Mouse (Mus musculus) midbrain, postnatal 0 days (tissue): ENCODE results near the gene B2m. TPM values are rescaled to one million over a fixed set of nuclear protein-coding genes. Genes with fewer than 3 reads are reported as not detected.

Experiments
- ATAC-seq: fragments of 200-750 bp; cut with Nextera tagmentation; 2 replicates; pipeline ENCODE4 v1.8.0; 2017; ENCODE audit warnings: moderate number of reproducible peaks, mild to moderate bottlenecking, moderate TSS enrichment, moderate library complexity; ENCODE audit not compliant: low FRiP score
- DNase-seq: peaks from one replicate; pipeline ENCODE4 v3.0.0-alpha.2; 2015; ENCODE audit warnings: low spot score
- H3K27ac ChIP-seq: fragments of 300-500 bp; sonication (generic); 2 replicates; pipeline ENCODE4 v1.5.1; 2014; ENCODE audit warnings: low read depth, mild to moderate bottlenecking, low read length, mixed read lengths
- H3K27me3 ChIP-seq: fragments of 300-500 bp; sonication (generic); 2 replicates; pipeline ENCODE4 v1.6.1; 2014; ENCODE audit warnings: low read length, control low read depth, mixed read lengths; ENCODE audit not compliant: insufficient read depth
- H3K36me3 ChIP-seq: fragments of 300-500 bp; sonication (generic); 2 replicates; pipeline ENCODE4 v1.6.1; 2014; ENCODE audit warnings: low read length, control low read depth, mixed read lengths; ENCODE audit not compliant: insufficient read depth
- H3K4me1 ChIP-seq: fragments of 300-500 bp; sonication (generic); 2 replicates; pipeline ENCODE4 v1.6.1; 2014; ENCODE audit warnings: mild to moderate bottlenecking, control low read depth, antibody characterized with exemption, low read length, mixed read lengths; ENCODE audit not compliant: insufficient read depth
- H3K4me2 ChIP-seq: fragments of 300-500 bp; sonication (generic); 2 replicates; pipeline ENCODE4 v1.6.1; 2014; ENCODE audit warnings: low read depth, mild to moderate bottlenecking, low read length, mixed read lengths; ENCODE audit not compliant: poor library complexity, severe bottlenecking
- H3K4me3 ChIP-seq: fragments of 300-500 bp; sonication (generic); 2 replicates; pipeline ENCODE4 v1.5.1; 2014; ENCODE audit warnings: low read depth, mild to moderate bottlenecking, low read length, moderate library complexity
- H3K9ac ChIP-seq: fragments of 300-500 bp; sonication (generic); replicated peaks from 2 replicates; pipeline ENCODE4 v1.6.1; 2014; ENCODE audit warnings: mild to moderate bottlenecking, low read length, moderate library complexity, mixed read lengths; ENCODE audit not compliant: poor library complexity, severe bottlenecking
- H3K9me3 ChIP-seq: fragments of 300-500 bp; sonication (generic); 2 replicates; pipeline ENCODE4 v1.6.1; 2016; ENCODE audit warnings: low read length, control low read depth
- CTCF ChIP-seq: IDR thresholded peaks from 2 replicates; pipeline ENCODE4 v1.5.1; 2016; ENCODE audit warnings: antibody characterized with exemption, mild to moderate bottlenecking
- WGBS: fragments of 180-500 bp; shearing (Covaris S2); extraction: QIAGEN DNeasy Blood & Tissue Kit; methylation state at CpG from one replicate; pipeline ENCODE4 v1.1.7; 2014; 5-methylcytosine and 5-hydroxymethylcytosine counted together
- polyA plus RNA-seq: library from polyadenylated mRNA; unstranded; fragments of >200 nt; fragmentation: Nextera tagmentation; extraction: Ambion mirVana; gene quantifications from 2 replicates; pipeline ENCODE4 v1.2.1, GENCODE M21; 2015
- total RNA-seq: library from RNA; depleted of rRNA; stranded (reverse); fragments of >200 nt; gene quantifications from 2 replicates; pipeline ENCODE4 v1.2.3, GENCODE M21; 2014

Gene B2m
- total and polyA plus RNA-seq, 2 experiments from 2014 or later = 106 to 147 TPM

DNA sequence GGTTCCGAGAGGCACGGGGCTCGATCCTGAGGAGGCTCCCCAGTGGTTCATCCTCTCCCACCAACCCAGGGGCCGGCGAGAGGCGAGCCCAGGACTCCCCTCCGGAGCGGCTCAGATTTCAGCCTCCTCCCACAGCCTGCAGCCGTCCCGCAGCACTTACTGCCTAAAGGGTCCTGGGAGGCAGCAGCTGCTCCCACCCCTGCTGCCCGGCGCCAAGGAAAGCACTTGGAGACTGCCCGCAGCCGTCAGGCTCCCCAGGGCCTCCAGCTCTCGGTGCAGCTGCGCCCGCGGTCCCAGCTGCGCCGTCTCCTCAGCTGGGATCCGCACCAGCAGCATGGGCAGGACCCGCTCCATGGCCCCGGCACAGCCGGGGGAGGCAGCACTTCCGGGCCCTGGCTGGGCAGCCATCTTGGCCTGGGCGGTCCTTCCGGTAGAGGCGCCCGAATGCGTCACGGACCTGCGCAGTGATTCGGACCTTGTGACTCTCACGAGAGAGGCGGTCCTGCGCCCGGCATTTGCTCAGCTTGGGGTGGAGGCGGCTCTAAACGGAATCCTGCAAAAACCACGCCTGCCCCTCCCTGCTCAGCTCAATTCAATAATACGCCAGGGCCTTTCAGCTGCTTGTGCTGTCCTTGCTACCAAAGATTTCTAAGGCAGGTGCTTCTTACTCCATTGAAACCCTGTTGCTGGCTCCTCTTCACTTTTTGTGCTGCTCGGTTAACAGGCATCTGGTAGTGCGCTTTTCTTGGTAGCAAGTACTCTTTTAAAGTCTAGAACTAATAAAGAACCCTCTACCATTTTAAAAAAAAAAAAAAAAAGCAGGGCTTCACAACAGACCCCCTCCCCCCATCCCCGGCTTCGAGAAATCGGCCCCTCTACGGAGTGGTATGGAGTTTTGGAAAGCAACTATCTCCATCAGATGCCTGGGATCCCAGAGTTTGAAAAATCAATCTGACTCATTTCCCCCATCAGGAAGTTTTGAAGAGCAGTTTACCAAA lies 29.2 kb upstream of the B2m start, which contains the start of gene Spg11:
Gene Spg11, minus strand, starts transcription at position 426 of the 998 bp plus-strand sequence.
- Histone ChIP-seq H3K36me3 (peaks cover 8% of the 10 kb centered on the region; the same call in 1 of the 2 replicates), H3K27me3 (no peaks in the 10 kb centered on the region), H3K9me3 (no peaks in the 10 kb centered on the region), H3K4me1 (no peaks in the 10 kb centered on the region), H3K4me3 (peak within 1 kb of the TSS; percentile 96), H3K27ac (peak within 1 kb of the TSS; percentile 96), H3K4me2 (peak within 1 kb of the TSS; percentile 57), H3K9ac (peak within 1 kb of the TSS; percentile 96)
- TF ChIP-seq CTCF = peak; percentile 41
- WGBS = under 1% methylated on average over 45 of the region's 47 CpGs
- DNase-seq = peak; percentile 98
- peak; percentile 99 for ATAC-seq

- H3K9me3 ChIP-seq = no peaks in the 10 kb centered on the region
- 58% methylated on average over 12 of the region's 12 CpGs for WGBS
- no peaks in the 10 kb centered on the region for H3K36me3 ChIP-seq
- H3K9ac ChIP-seq = no peak overlapping the region
- no peaks in the 10 kb centered on the region for H3K4me1 ChIP-seq
- no peak for ATAC-seq
- H3K27me3 ChIP-seq = no peaks in the 10 kb centered on the region
- no peak overlapping the region for H3K4me2 ChIP-seq
- DNase-seq = no peak
- no peak overlapping the region for H3K4me3 ChIP-seq
- no peak for TF ChIP-seq CTCF
- no peak overlapping the region for H3K27ac ChIP-seq
Measured at GRCm38 (mm10) chr2:122125680-122126572, 21.6 kb upstream of the B2m start.

- Histone ChIP-seq H3K36me3 (no peaks in the 10 kb centered on the region), H3K4me2 (no peak overlapping the region), H3K4me1 (no peaks in the 10 kb centered on the region), H3K9me3 (no peaks in the 10 kb centered on the region), H3K27me3 (no peaks in the 10 kb centered on the region), H3K4me3 (no peak overlapping the region), H3K9ac (no peak overlapping the region), H3K27ac (no peak overlapping the region)
- DNase-seq (no peak), ATAC-seq (no peak)
- TF ChIP-seq CTCF = no peak
- WGBS = 44% methylated on average over 5 of the region's 5 CpGs
Measured at GRCm38 (mm10) chr2:122126765-122127347, 20.6 kb upstream of the B2m start.

GRCm38 (mm10) chr2:122127635-122128034 lies 19.9 kb upstream of the B2m start:
- Histone ChIP-seq H3K4me3 (no peak overlapping the region), H3K4me1 (no peaks in the 10 kb centered on the region), H3K9me3 (no peaks in the 10 kb centered on the region), H3K9ac (no peak overlapping the region), H3K4me2 (no peak overlapping the region), H3K27ac (no peak overlapping the region), H3K27me3 (no peaks in the 10 kb centered on the region), H3K36me3 (no peaks in the 10 kb centered on the region)
- ATAC-seq = no peak
- no peak for DNase-seq
- 94% methylated on average over 4 of the region's 4 CpGs for WGBS
- no peak for TF ChIP-seq CTCF

DNA sequence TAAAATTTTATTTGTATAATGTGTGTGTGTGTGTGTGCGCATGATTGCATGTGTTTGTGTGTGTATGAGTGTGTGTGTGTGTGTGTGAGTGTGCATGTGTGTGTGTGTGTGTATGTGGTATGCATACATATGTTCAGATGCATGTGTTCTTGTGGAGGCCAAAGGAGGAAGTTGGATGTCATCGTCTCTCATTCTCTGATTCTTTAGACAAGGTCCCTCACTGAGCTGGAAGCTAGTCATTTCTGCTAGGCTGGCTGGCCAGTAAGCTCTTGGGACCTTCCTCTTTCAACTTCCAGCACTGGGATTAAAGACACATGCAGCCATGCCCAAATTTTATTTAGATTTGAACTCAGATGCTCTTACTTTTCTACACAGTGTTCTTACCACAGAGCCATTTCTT lies 15.4 kb upstream of the B2m start:
- WGBS = 94% methylated on average over 2 of the region's 2 CpGs
- H3K27ac ChIP-seq = no peak overlapping the region
- H3K4me3 ChIP-seq = no peak overlapping the region
- no peaks in the 10 kb centered on the region for H3K9me3 ChIP-seq
- H3K36me3 ChIP-seq = no peaks in the 10 kb centered on the region
- no peak overlapping the region for H3K9ac ChIP-seq
- ATAC-seq (no peak), DNase-seq (no peak)
- TF ChIP-seq CTCF = no peak
- H3K4me2 ChIP-seq = no peak overlapping the region
- no peaks in the 10 kb centered on the region for H3K4me1 ChIP-seq
- no peaks in the 10 kb centered on the region for H3K27me3 ChIP-seq
